Mouse (Mus musculus): Measurements from ENCODE around the gene Snx25.

- TF ChIP-seq CTCF (IDR thresholded peaks at IDR 0.05): no peak
- no peak for TF ChIP-seq EP300 (IDR thresholded peaks at IDR 0.05)
Measured at GRCm38 (mm10) chr8:46039666-46040065, 112.3 kb downstream of the Snx25 start.

Measured in lung, postnatal 0 days (tissue).